Mouse (Mus musculus) bone marrow, adult 2 months (tissue): ENCODE measurements around the gene Zfp39.

Experiments
- CTCF ChIP-seq: fragments of 200-500 bp; IDR thresholded peaks from 2 replicates; pipeline ENCODE4 v1.5.1; 2011; ENCODE audit warnings: low read length, control low read depth; ENCODE audit not compliant: control insufficient read depth, insufficient read depth
- POLR2A ChIP-seq: fragments of 200-500 bp; IDR thresholded peaks from 2 replicates; pipeline ENCODE4 v1.6.1; 2011; ENCODE audit warnings: low read depth, mild to moderate bottlenecking, control low read depth, low read length, borderline replicate concordance; ENCODE audit not compliant: control insufficient read depth

GRCm38 (mm10) chr11:58860744-58861143 lies 43.3 kb downstream of the Zfp39 start:
- no peak for TF ChIP-seq POLR2A
- no peak for TF ChIP-seq CTCF
